Mouse (Mus musculus) C2C12 (cell line): ENCODE measurements around the gene Cacna2d4.

Experiments
- CEBPB ChIP-seq: IDR thresholded peaks from one replicate; pipeline ENCODE4 v1.6.1; 2011; ENCODE audit warnings: low read depth, mild to moderate bottlenecking, control low read depth, moderate library complexity
- CTCF ChIP-seq: IDR thresholded peaks from one replicate; pipeline ENCODE4 v1.5.1; 2011; ENCODE audit not compliant: control insufficient read depth, insufficient read depth, insufficient read length
- FOSL1 ChIP-seq: IDR thresholded peaks from one replicate; pipeline ENCODE4 v1.8.0; 2011; ENCODE audit warnings: mild to moderate bottlenecking, low read length; ENCODE audit not compliant: poor library complexity, insufficient read depth, severe bottlenecking
- MAX ChIP-seq: IDR thresholded peaks from one replicate; pipeline ENCODE4 v1.6.1; 2011; ENCODE audit warnings: mild to moderate bottlenecking, control low read depth
- MYOD1 ChIP-seq: IDR thresholded peaks from one replicate; pipeline ENCODE4 v1.6.1; 2011; ENCODE audit warnings: low read depth; ENCODE audit not compliant: control insufficient read depth, insufficient read length
- MYOG ChIP-seq: IDR thresholded peaks from one replicate; pipeline ENCODE4 v1.6.1; 2011; ENCODE audit not compliant: control insufficient read depth, insufficient read length; ENCODE audit errors: extremely low read depth
- USF1 ChIP-seq: IDR thresholded peaks from one replicate; pipeline ENCODE4 v1.6.1; 2011; ENCODE audit warnings: low read depth, mild to moderate bottlenecking, control low read depth, moderate library complexity

DNA sequence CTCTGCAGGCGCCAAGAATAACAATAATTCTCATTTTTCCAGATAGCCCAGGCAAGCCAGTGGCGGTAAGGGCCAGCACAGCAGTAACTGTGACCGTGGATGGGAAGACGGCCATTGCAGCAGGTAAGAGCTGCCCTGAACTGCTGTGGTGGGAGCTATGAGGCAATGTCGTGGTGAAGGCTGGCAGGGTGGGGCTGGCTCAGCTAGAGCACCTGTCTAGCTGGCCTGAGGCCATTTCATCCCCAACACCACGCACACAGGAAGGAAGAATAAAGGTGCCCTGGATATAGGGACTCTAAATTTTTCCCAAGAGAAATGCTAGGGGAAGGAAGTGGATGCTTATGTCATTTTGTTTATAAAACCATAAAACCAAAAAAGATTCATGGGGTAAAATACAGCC is 76.1 kb downstream of the Cacna2d4 start:
- TF ChIP-seq CTCF (no peak), FOSL1 (no peak), USF1 (no peak), MAX (no peak), MYOG (no peak), CEBPB (no peak), MYOD1 (no peak)
